Mouse (Mus musculus) ES-E14 (cell line): Measurements from ENCODE around the gene Itga10. TPM values are rescaled to one million over a fixed set of nuclear protein-coding genes. Genes with fewer than 3 reads are reported as not detected.
A peak's percentile ranks its signal among the peaks of the same experiment; 100 is the strongest.

ENCODE experiments used
- DNase-seq: peaks from one replicate; pipeline ENCODE4 v3.0.0-alpha.2; 2013; ENCODE audit warnings: low read depth, low spot score
- H3K27ac ChIP-seq: 2 replicates; pipeline ENCODE4 v1.5.1; 2012; ENCODE audit warnings: low read depth, mild to moderate bottlenecking, low read length, moderate library complexity, mixed read lengths; ENCODE audit not compliant: poor library complexity, insufficient read depth, severe bottlenecking
- H3K36me3 ChIP-seq: 2 replicates; pipeline ENCODE4 v1.6.1; 2012; ENCODE audit warnings: mild to moderate bottlenecking, low read length, moderate library complexity, mixed read lengths; ENCODE audit not compliant: control insufficient read depth, poor library complexity, insufficient read depth, severe bottlenecking
- H3K4me1 ChIP-seq, 2 experiments: fragments of 150-350 bp in 1 of 2; sonication (generic) in 1 of 2; 2 replicates each; pipeline ENCODE4 v1.6.1; 2012; ENCODE audit warnings: low read length in 2 of 2, mild to moderate bottlenecking in 1 of 2, mixed read lengths in 1 of 2; ENCODE audit not compliant: control insufficient read depth in 2 of 2, insufficient read depth in 2 of 2, poor library complexity in 1 of 2
- H3K4me3 ChIP-seq, 2 experiments: fragments of 150-350 bp in 1 of 2; sonication (generic) in 1 of 2; 2 replicates each; pipeline ENCODE4 v1.5.1; 2012; ENCODE audit warnings: low read length in 2 of 2, low read depth in 1 of 2, mild to moderate bottlenecking in 1 of 2, mixed read lengths in 1 of 2; ENCODE audit not compliant: insufficient read depth in 1 of 2, poor library complexity in 1 of 2, severe bottlenecking in 1 of 2
- H3K9ac ChIP-seq: 2 replicates; pipeline ENCODE4 v1.6.1; 2012; ENCODE audit warnings: low read depth, mild to moderate bottlenecking, low read length, mixed read lengths; ENCODE audit not compliant: poor library complexity, insufficient read depth, severe bottlenecking
- H3K9me3 ChIP-seq: fragments of 150-350 bp; sonication (generic); 2 replicates; pipeline ENCODE4 v1.6.1; 2012; ENCODE audit warnings: low read depth, mild to moderate bottlenecking, low read length; ENCODE audit not compliant: control insufficient read depth, insufficient read depth
- CHD2 ChIP-seq: IDR thresholded peaks from 2 replicates; pipeline ENCODE4 v1.6.1; 2014; ENCODE audit warnings: mild to moderate bottlenecking, low read depth, low read length, inconsistent platforms
- HCFC1 ChIP-seq: IDR thresholded peaks from 2 replicates; pipeline ENCODE4 v1.6.1; 2012; ENCODE audit warnings: low read length, inconsistent platforms, borderline replicate concordance; ENCODE audit not compliant: insufficient read depth
- MAFK ChIP-seq: IDR thresholded peaks from 2 replicates; pipeline ENCODE4 v1.6.1; 2014; ENCODE audit warnings: mild to moderate bottlenecking, low read depth, low read length, inconsistent platforms; ENCODE audit not compliant: insufficient read depth
- ZC3H11A ChIP-seq: IDR thresholded peaks from 2 replicates; pipeline ENCODE4 v1.6.1; 2012; ENCODE audit warnings: low read depth, mild to moderate bottlenecking, inconsistent platforms, low read length, borderline replicate concordance
- ZNF384 ChIP-seq: IDR thresholded peaks from 2 replicates; pipeline ENCODE4 v1.6.1; 2012; ENCODE audit warnings: low read depth, low read length, inconsistent platforms
- in situ Hi-C, 2 experiments: fragments of 600-800 bp; cut with MboI; formaldehyde crosslinking; loops; one replicate each; pipeline ENCODE4 v1.15.1; 2025; ENCODE audit warnings: low sequenced_read_pairs in 2 of 2, inconsistent platforms in 1 of 2; ENCODE audit not compliant: unreplicated experiment in 2 of 2
- total RNA-seq: library from RNA; depleted of rRNA; stranded (reverse); fragments of 300-350 nt; gene quantifications from 2 replicates; pipeline ENCODE4 v1.2.3, GENCODE M21; 2012

Gene Itga10
- total RNA-seq, 1 experiment: 1.7 TPM

GRCm38 (mm10) chr3:96598156-96599068, 47.0 kb upstream of the Itga10 start:
- Histone ChIP-seq H3K9me3 (no peaks in the 10 kb centered on the region), H3K36me3 (no peaks in the 10 kb centered on the region), H3K4me3 (peak overlapping the region; percentile 65 to 71), H3K4me1 (peaks cover 4 to 14% of the 10 kb centered on the region in 2 experiments), H3K9ac (peak overlapping the region; percentile 56), H3K27ac (no peak overlapping the region)
- in situ Hi-C loops: no loop called here
- no peak for DNase-seq
- TF ChIP-seq MAFK (no peak), CHD2 (no peak), ZC3H11A (no peak), ZNF384 (no peak), HCFC1 (no peak)

GRCm38 (mm10) chr3:96599069-96599393, 46.4 kb upstream of the Itga10 start:
- TF ChIP-seq HCFC1: no peak
- no peak for TF ChIP-seq ZC3H11A
- no peak for TF ChIP-seq ZNF384
- TF ChIP-seq MAFK: no peak
- no peak for TF ChIP-seq CHD2
- Histone ChIP-seq H3K4me1 (peaks cover 4 to 14% of the 10 kb centered on the region in 2 experiments), H3K36me3 (no peaks in the 10 kb centered on the region), H3K9ac (no peak overlapping the region), H3K27ac (no peak overlapping the region), H3K9me3 (no peaks in the 10 kb centered on the region), H3K4me3 (peak overlapping the region in 1 of 2 experiments; percentile 71; a peak in 1 of 4 replicates)
- in situ Hi-C loops: no loop called here
- no peak for DNase-seq

- TF ChIP-seq ZC3H11A: no peak
- no peak for TF ChIP-seq MAFK
- TF ChIP-seq CHD2: no peak
- no peak for TF ChIP-seq HCFC1
- no peak for TF ChIP-seq ZNF384
- H3K36me3 ChIP-seq: no peaks in the 10 kb centered on the region
- no peak overlapping the region for H3K27ac ChIP-seq
- in situ Hi-C loops: no loop called here
- H3K4me3 ChIP-seq: no peak overlapping the region
- DNase-seq: no peak
- peaks cover 4 to 14% of the 10 kb centered on the region in 2 experiments for H3K4me1 ChIP-seq
- no peak overlapping the region for H3K9ac ChIP-seq
- H3K9me3 ChIP-seq: no peaks in the 10 kb centered on the region
Observed at GRCm38 (mm10) chr3:96599411-96599810, 46.0 kb upstream of the Itga10 start.

- in situ Hi-C loops: no loop called here
- H3K9ac ChIP-seq: peak within 1 kb of the TSS; percentile 70; the same call in 1 of the 2 replicates
- TF ChIP-seq ZNF384 (no peak), MAFK (no peak), ZC3H11A (no peak), HCFC1 (no peak), CHD2 (peak; percentile 69)
Observed at GRCm38 (mm10) chr3:96600639-96601250, 44.6 kb upstream of the Itga10 start, which contains the start of gene Lix1l. TSS of gene Lix1l (plus strand) at chr3:96601149.

More at GRCm38 (mm10) chr3:96600639-96601250, 44.6 kb upstream of the Itga10 start, which contains the start of gene Lix1l:
- no peaks in the 10 kb centered on the region for H3K9me3 ChIP-seq
- H3K4me3 ChIP-seq: peak within 1 kb of the TSS; percentile 68 to 82
- H3K4me1 ChIP-seq: peaks cover 4 to 11% of the 10 kb centered on the region in 2 experiments; a peak in 3 of 4 replicates
- no peak within 1 kb of the TSS for H3K27ac ChIP-seq
- peak; percentile 97 for DNase-seq
- H3K36me3 ChIP-seq: no peaks in the 10 kb centered on the region
